Mouse (Mus musculus) bone marrow macrophage, adult 2 months (primary cell): ENCODE measurements around the gene Lrrc8d. TPM values are rescaled to one million over a fixed set of nuclear protein-coding genes. Genes with fewer than 3 reads are reported as not detected.
A peak's percentile ranks its signal among the peaks of the same experiment; 100 is the strongest.

Experiments used
- H3K27ac ChIP-seq: 2 replicates; pipeline ENCODE4 v1.5.1; 2012; ENCODE audit warnings: low read depth, low read length; ENCODE audit not compliant: insufficient read depth
- H3K4me1 ChIP-seq: 2 replicates; pipeline ENCODE4 v1.6.1; 2012; ENCODE audit warnings: low read length; ENCODE audit not compliant: control insufficient read depth, insufficient read depth
- H3K4me3 ChIP-seq: 2 replicates; pipeline ENCODE4 v1.5.1; 2012; ENCODE audit warnings: mild to moderate bottlenecking, low read length, moderate library complexity; ENCODE audit not compliant: insufficient read depth
- CTCF ChIP-seq: IDR thresholded peaks from 2 replicates; pipeline ENCODE4 v1.5.1; 2012; ENCODE audit warnings: low read depth, mild to moderate bottlenecking, low read length, moderate library complexity
- POLR2A ChIP-seq: IDR thresholded peaks from 2 replicates; pipeline ENCODE4 v1.6.1; 2012; ENCODE audit warnings: mild to moderate bottlenecking, low read depth, low read length, borderline replicate concordance
- polyA plus RNA-seq: library from polyadenylated mRNA; stranded (reverse); fragments of >200 nt; gene quantifications from 2 replicates; pipeline ENCODE4 v1.2.4, GENCODE M21; 2012; ENCODE audit not compliant: missing spikeins, insufficient read depth, insufficient read length

Lrrc8d gene
- polyA plus RNA-seq, 1 experiment = 37.1 TPM

- H3K4me1 ChIP-seq = peaks cover 22% of the 10 kb centered on the region
- peak overlapping the region; percentile 38 for H3K27ac ChIP-seq
- TF ChIP-seq POLR2A = no peak
- no peak for TF ChIP-seq CTCF
- H3K4me3 ChIP-seq = peak overlapping the region; percentile 75
Measured at GRCm38 (mm10) chr5:105876925-105877774, 177.4 kb downstream of the Lrrc8d start.

Other genes starting within 250 kb of the Lrrc8d start
- 9.6 and 12.1 TPM in 2 replicates for gene Lrrc8c, start 180.6 kb upstream of the Lrrc8d start, polyA plus RNA-seq
- gene Zfp326, start 176.6 kb downstream of the Lrrc8d start, polyA plus RNA-seq = 20.4 and 24.1 TPM in 2 replicates